Mouse (Mus musculus): ENCODE results near the gene Zfp286.
A peak's percentile ranks its signal among the peaks of the same experiment; 100 is the strongest.
"Not testable (repeated sequence)": the region's sequence is repeated elsewhere in the genome, so short reads cannot be mapped to it uniquely, and the experiment has no call there.

Zfp286 gene

DNA sequence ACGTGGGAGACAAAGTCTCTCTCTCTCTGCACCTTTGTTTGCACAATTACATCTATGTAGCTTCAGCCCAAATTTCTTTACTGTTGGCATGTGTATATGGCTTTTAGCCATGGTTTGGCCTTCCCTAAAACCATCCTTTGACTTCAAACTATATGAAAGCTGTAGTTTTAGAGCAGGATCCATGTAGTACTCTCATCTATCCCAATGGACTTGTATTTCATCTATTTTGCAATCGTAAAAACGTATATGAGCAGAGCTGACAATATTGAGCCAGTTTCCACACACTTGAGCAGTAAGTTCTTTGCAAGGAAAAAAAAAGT is 315 bp upstream of the Zfp286 start:
- DNase-seq (ENCODE audit: low spot score in 2 of 2): no peak

DNA sequence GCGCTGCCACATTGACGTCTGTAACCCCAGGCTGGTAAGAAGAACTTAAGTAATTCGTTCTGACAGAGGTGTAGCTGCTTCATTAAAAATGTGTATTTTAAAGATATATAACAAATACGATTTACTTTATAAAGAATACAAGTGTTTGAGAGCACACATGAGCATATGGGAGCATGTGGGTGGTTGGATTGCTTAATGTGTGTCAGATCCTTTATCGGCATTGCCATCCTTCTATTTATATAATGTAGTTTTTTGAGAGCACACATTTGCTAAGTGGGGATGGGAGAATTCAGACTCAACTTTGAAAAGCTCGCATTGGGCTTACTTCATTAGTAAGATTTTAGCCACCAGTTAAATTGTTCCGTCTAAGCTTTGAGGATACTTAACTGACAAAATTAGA is 12.8 kb downstream of the Zfp286 start:
- no peak for DNase-seq (ENCODE audit: low spot score in 2 of 2)

DNA sequence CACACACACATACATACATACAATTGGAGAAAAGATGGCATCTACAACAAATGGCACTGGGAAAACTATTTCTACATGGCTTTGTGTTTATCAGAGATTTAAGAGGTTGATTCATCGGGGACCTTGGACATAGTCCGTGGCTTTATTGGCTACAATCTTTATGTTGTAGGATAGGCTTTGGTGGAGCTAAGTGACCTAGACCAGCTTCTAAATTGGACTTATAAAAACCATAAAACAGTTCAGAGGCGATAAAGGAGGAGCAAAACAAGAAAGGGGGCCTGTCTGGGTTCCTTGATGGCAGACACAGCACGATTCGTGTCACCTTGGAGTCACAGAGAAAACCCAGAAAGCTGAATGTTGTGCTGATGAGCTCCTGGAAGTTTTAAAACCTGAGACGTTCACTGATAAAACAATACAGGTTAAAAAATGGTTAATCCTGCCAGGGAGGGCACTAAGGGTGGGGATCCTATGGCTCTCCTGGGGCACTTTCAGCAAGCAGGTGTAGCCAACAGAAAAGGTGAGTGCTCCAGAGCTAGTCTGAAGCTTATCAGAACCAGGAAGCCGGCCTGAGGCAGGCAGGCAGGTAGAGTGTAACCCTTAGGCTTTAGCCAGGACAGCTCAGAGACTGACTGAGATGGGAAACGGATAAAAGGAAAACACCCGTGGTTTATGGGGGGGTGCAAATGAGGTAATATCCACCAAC is 28.4 kb downstream of the Zfp286 start:
- DNase-seq (ENCODE audit: low spot score in 2 of 2): no peak

DNA sequence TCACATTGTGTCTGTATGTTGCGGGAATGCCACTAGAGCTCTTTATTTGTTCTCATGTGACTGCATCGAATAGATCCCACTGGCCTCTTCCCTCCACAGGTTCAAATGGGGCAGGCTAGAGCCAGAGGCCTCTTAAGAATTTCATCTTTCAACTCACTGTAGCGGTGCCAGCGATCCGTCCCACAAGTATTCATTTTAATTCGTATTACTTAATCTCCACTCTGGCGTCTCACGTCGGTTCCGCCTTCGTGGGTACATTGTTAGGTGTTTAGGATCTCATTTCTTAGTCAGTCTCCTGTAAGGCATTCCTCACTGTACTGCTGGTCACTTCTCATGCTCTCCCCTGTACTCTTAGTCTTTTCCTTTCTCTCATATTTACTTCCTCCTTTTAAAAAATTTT is 30.8 kb downstream of the Zfp286 start:
- DNase-seq (ENCODE audit: low spot score in 2 of 2): no peak

DNA sequence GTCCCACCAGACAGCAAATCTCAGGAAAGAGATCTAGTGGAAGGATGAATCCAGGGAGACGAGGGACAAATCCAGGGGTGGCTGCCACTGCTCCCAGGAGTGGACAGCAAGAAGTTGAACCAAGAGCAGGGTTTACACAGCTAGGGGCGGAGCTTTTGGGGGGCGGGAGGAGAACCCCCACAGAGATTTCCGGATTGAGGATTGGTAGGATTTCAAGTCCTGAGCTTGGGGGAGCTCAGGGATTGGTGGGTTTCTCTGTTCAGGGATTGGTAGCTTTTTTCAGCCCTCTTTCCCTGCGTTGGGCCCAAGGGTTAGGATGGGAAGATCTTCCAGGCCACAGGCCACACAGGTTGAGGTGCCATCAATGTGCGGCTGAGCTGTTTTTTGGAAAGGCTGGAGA is 31.4 kb downstream of the Zfp286 start:
- DNase-seq (ENCODE audit: low spot score in 2 of 2): no peak

DNA sequence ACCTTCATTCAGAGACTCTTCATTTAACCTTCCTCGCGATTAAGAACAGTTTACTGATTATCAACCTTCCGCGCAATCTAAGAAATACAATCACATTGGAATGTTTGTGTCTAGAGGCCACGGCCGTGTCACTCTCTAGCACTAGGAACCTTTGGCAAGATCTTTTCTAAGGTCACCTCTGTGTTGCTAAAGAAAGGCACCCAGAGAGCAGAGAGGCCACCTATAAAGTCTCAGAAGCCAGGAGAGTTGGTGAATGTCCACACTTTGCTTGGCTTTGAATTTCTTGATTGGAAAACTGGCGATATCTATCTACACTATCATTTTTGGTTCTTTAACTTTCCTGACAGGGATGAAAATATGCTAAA is 32.1 kb downstream of the Zfp286 start:
- no peak for DNase-seq (ENCODE audit: low spot score in 2 of 2)

DNA sequence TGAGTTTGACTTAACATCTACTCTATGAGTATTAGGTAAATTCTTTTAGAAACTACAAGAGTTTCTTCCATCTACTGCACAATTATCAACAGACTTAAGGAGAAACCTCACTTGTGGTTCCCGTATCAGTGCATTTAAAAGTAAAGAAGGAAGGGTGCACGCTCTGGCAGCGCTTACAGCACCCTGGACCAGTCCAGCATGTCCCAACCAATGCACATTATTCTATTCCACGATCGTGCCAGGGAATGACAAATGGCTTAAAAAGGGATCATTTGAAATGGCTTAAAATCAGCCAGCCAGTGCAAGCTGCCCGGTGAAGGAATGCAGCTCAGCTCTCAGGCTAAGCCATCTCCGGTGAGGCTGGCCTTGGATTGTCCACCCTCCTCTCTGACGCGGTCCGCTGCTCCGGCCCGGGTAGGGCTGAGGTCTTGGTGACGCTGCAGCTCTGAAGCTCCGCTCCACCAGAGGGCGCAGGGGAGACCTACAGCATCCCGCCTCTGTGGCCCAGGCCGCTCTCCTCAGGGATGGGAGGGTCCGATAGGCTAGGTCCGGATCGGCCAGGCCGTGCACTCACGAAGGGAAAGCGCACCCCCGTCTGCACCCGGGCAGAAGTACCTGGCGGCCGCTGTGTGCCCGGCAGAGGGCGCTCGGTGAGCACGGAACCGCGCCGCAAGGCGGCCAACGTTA is 32.7 kb downstream of the Zfp286 start:
- DNase-seq (ENCODE audit: low spot score in 2 of 2): peak; percentile 93

DNA sequence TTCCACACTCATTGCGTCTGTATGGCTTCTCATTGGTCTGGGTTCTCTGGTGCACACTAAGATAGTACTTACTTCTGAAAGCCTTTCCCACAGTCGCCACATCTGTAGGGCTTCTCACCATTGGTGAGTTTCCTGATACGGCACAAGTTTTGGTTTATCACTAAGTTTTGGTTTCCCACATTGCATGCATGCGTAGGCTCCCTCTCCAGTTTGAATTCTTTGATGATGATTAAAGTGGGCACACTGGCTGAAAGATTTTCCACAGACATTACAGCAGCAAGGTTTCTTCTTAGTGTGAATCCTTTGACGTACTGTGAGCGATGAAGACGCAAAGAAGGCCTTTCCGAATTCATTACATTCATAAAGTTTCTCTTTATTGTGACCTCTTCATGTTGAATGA is 36.5 kb downstream of the Zfp286 start, which contains the start of gene Gm10428:
Gene Gm10428 (plus strand): TSS at position 321 of the 400 bp plus-strand sequence.
- DNase-seq (ENCODE audit: low spot score in 2 of 2): no peak

DNA sequence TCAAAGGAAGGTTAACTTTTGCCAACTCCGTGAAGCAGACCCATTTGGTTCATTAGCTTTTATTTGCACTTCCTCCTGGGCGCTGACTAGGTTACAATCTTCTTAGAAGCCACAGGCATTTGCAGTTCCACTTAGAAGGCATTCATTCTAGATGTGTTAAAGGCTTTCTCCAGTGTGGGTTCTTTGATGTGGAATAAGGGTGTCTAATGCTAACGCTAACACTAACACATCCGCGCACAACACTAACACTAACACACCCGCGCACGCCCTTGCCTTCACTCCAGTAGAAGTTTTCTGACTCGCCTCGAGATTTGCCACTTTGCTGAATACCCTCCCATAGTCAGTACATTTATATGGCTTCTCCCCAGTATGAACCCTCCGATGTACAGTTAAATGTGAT is 37.1 kb downstream of the Zfp286 start:
- no peak for DNase-seq (ENCODE audit: low spot score in 2 of 2)

DNA sequence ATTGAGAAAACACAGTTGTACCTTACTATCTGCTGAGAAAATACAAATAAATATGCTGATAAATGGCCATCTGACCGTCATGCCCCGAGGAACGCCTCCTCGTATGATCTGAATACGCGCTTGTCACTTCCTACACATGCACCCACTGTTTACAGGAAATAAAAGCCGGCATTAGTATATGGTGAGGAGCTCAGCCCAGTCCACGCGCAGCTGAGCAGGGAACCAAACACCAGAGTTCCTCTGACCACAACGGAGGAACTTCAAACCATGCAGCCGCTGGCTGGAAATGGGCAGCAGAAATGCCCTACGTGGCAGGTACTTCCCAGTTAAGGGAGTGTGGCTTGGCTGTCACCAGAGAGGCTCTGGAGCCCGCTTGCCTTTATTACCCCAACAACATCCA is 39.8 kb downstream of the Zfp286 start:
- DNase-seq (ENCODE audit: low spot score in 2 of 2): not testable (repeated sequence)

DNA sequence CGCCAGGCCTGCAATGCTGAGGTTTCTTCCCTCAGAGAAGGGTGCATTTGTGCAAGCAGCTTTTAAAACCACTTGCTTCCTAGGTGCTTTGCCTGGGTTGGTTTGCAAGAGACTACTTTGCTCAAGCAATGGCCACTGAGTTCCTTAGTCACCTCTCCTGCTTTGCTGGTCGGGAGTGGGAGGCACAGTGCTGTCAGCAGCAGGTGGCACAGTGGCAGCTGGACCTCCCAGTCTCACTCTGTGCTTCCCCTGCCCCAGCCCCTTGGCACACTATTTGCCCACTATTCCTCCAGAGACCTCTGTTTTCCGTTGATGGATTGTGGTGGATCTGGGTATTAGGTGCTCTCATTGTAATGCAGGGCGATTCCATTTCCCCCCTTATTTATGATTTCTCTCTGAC is 41.2 kb downstream of the Zfp286 start:
- DNase-seq (ENCODE audit: low spot score in 2 of 2): no peak

DNA sequence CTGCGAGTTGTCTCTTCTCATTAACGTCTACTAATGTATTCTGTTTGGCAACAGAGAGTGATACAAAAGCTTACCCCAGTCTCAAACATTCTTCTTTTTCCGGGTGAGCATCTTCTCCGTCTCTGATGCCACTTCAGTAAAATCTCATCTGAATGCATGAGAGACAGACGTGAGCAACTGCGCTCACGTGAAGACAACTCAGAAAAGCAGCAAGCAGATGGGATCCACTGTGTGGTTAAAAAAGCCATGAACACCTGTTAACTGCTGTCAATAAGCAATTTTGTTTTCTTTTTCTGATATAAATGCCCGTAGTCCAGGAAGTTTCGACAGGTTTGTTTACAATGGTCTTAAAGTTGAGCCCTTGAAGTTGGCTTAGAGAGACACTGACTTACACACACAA is 42.0 kb downstream of the Zfp286 start:
- DNase-seq (ENCODE audit: low spot score in 2 of 2): no peak

DNA sequence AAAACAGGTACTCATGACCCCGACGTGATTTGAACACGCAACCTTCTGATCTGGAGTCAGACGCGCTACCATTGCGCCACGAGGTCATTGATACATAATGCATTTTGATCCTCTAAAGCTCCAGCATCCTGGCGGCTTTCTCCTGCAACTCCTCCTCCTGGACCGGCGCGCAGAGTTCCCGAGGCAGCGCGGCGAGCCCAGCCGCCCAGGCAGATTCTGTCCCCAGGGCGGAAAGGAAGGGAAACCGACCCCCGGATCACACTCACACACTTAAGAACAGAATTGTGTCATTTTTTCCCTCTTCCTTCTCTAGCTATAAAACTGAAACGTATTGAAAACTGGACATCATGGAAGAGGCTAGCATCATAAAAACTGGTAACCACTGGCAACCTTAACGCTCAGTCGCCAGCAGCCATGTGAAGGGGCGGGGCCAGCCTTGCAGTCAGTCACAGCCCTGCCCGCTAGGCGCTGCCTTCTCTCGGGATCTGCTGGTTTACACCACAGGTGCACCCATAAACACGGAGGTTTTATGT is 43.2 kb downstream of the Zfp286 start:
- DNase-seq (ENCODE audit: low spot score in 2 of 2): peak; percentile 79 to 81

DNA sequence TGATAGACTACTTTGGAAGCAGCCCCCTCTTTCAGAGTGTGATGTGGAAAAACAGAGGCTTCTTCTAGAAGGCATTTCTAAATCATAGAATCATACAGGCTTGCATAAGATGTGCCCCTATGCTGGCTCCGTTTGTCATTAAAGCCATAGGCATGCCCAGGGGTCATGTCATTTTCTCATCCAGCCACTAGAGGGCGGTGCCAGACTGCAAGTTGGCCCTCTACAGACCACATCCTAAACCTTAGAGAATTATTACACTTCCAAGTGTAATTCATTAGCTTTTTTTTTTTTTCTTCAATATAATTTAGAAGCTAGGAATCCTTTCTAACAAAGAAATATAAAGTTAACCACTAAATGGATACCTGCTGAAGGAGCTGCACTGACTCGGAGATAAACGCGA is 45.2 kb downstream of the Zfp286 start:
- DNase-seq (ENCODE audit: low spot score in 2 of 2): peak; percentile 71 to 83

DNA sequence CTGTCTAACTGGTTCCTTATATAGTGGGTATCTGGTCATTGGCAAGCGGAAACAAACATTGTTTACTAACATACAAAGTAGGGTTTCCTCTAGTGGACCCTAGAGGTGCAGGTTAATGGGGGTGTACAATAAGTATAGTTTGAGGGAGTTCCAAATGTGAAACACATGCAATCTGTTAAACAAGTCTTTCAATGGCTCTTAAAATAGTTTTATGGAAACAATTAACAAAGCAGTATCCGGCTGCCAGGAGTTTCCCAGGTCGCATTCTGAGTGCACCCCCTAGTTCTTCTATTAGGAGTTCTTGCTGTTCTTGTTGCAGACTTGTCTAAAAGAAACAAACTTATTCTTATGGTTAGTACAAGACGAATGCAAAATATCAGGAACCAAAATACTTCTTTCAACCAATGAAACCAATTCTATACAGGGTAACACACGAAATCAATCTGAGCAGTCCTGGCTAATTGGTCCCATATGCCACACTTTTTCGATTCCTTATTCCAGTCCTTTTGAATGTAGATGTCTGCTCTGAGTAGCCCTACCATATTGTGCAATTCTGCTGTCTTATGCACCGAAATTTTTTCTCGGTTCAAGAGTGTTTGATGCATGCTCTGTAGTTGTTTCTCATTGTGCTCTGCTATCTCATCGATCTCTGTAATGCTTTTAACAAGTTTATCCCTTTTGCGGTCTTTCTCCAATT is 46.9 kb downstream of the Zfp286 start:
- no peak for DNase-seq (ENCODE audit: low spot score in 2 of 2)

DNA sequence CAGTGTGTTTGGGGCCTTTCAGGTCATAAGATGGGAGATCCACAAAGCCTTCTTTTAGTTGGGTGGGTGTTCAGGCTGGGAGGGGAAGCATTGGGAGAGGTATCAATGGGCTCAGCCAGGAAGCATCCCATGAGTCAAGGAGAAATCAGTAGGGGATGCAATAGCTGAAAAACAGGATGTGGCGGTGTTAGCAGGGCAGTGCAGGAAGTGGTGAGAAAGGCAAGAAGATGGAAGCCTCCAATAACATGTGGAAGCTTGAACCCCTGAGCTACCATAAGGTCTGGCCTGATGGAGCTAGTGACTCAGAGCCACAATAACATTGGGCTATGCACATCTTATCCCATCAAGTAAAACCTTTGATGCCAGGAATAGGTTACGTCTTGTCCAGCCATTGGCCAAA is 48.1 kb downstream of the Zfp286 start:
- no peak for DNase-seq (ENCODE audit: low spot score in 2 of 2)

DNA sequence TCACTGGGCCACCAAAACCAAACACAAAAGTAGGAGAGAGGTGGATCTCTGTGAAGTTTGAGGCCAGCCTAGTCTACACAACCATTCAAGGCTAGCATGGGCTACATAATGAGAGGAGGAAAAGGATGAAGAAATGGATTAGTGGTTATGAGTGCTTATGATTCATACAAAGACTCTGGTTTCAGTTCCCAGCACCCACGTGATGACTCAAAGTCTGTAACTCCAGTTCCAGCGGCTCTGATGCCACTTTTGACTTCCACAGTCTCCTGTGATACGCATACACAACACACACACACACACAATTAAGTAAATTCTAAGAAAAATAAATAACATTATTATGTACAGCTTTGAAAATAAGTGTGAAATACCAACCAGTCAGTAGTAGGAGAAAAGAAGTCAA is 56.6 kb downstream of the Zfp286 start:
- DNase-seq (ENCODE audit: low spot score in 2 of 2): no peak

DNA sequence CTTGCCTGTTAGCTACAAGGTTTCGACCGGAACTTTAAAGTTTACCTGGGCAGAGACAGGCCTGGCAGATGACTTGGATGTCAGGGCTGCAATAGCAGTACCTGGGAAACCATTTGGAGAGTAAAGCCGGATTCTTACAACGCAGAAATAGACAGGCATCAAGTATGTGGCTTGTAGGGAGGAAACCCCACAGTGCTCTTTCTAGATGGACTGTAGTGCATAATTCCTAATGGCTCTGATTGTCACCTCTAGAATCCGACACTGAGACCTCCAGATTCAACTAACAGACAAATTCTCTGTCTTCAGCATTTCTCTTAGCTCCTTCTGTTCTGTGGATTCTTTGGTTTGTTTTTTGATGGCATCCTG is 57.3 kb downstream of the Zfp286 start:
- no peak for DNase-seq (ENCODE audit: low spot score in 2 of 2)

DNA sequence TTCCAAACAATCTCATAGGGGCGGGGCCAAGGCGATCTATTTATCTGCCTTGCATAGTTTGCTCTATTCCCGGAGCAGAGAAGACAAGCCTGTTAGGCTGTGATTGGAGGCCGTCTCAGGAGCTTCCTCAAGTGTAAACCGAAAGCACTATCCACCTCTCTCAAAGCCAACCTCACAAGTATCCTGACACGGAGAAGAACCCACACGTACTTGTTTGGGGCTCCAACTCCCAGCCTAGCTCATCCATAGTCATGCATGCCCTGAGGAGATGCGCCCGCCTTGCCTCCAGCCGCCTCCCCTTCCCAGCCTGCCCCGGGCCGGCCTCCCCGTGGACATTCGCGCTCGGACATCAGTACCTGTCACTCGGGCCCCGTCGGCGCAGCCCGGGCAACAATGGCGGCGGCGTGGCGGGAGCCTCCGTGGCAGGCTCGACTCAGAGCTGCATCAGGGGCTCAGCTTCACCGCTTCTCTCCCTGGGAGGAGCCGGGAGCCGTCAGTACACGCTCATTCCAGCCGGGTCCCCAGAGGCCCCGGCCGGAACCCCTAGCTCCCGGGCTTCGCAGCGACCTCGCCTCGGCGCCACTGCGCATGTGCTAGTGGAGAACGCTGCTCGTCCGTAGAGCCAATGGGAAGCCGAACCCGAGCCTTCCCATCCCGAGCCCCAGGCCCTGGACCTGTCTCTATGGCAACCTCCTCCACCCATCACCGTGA is 57.8 kb downstream of the Zfp286 start, which contains the start of gene Zfp287:
Gene Zfp287 (minus strand): TSS at position 595 of the 711 bp plus-strand sequence.
- DNase-seq (ENCODE audit: low spot score in 2 of 2): peak; percentile 95 to 97

DNA sequence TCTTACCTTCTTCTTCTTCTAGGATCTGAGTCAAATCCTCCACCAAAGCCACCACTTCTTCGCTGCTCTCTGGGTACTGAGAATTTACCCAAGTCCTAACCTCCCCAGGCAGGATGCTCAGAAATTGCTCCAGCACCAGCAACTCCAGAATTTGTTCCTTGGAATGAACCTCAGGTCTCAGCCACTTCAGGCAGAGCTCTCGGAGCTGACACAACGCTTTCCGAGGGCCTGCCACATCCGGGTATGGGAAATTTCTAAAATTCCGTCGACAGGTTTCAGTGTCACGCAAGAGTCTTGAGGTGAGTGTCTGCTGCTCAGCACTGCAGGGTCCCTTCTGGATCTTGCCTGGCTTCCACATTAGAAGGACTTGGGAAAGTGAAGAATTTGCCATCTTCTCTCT is 61.0 kb downstream of the Zfp286 start:
- DNase-seq (ENCODE audit: low spot score in 2 of 2): no peak

DNA sequence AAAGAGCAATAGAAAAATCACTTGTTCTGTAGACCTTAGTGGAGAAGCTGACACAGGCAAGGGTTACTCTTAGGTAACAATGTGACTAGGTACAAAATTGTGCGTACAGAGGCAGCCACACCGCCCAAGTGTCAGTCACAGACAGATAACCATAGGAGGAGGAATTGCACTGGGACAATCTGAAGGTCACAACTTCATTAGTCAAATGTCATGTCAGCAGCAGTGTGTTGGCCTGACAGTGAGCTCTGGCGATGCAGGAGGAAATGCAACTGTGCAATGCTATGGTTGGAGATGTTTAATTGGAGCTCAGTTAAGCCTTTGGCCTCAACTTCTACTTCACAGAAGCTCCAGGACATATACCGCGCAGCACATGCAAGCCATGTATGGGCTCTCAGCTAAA is 78.6 kb downstream of the Zfp286 start:
- no peak for DNase-seq (ENCODE audit: low spot score in 2 of 2)

DNA sequence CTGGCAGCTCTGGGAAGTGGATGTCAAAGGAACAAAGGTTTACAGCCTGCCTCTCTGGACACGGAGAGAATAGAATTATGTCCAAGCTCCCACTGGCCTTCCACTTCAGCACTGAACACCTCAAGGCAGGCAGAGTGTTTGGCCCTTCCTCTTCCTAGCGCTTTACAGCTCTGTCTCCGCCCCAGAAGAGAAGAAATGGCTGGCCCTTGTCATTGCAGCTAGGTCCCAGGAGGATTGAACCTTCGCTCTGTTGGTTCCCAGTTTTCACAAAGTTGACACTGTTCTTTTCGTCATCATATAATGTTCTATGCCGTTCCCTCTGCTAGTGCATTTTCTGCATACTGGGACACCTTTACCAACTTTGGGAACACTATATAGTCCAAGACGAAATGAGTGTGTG is 81.0 kb downstream of the Zfp286 start:
- DNase-seq (ENCODE audit: low spot score in 2 of 2): no peak
